Comparison of ENCODE assay signal across 18 mouse cellular contexts in the genomic region with DNA sequence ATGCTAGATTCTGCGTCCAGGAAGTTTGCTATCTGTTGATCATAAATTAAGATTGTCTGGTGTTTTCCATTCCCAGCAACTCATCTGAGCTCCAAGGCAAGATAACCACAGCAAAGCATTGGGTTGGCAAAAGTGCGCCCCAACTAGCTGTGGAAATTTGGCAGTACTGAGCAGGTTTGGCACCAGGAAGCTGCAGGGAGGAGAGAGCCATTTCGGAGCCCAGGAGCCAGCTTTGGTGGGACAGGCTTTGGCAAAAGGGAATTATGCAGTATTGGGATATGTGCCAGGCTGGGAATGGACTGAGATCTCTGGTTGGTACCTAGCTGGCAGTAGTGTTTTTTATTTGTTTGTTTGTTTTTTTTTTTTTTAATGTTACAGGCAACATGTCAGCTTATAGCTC.
DNase-seq lines count a peak whose midpoint lies in the region; ATAC-seq and TF ChIP-seq lines count a peak whose summit lies in the region.
"Had no signal": no experiment of that assay in that cellular context is flagged by ENCODE, and none has a peak within 500 bp of the region (broad histone marks: within the 10 kb centered on the region; RNA-seq: fewer than 3 reads in every experiment).

No protein-coding gene starts in this region.

- TF ChIP-seq CTCF in hindbrain, postnatal 0 days (IDR thresholded peaks at IDR 0.05; ENCODE audit: low read depth): no peak
- no peak for TF ChIP-seq CTCF in left cerebral cortex, adult 2 months (IDR thresholded peaks at IDR 0.05)
- no peak for TF ChIP-seq CTCF in brain, embryonic 14.5 days (IDR thresholded peaks at IDR 0.05; ENCODE audit: borderline replicate concordance, extremely low read depth, insufficient read depth, insufficient read length)
- TF ChIP-seq CTCF in thymus, adult 2 months (IDR thresholded peaks at IDR 0.05; ENCODE audit: borderline replicate concordance, control insufficient read depth, extremely low read depth, insufficient read depth, low read length, poor library complexity): no peak

- 79% methylated on average over 3 of the region's 3 CpGs for WGBS in forebrain, embryonic 14.5 days
- WGBS in forebrain, embryonic 10.5 days: 93% methylated on average over 3 of the region's 3 CpGs
- 67% methylated on average over 3 of the region's 3 CpGs for WGBS in hindbrain, postnatal 0 days
- WGBS in hindbrain, embryonic 13.5 days: 86% methylated on average over 3 of the region's 3 CpGs
- 92% methylated on average over 3 of the region's 3 CpGs for WGBS in thymus, adult 2 months

- DNase-seq in forebrain, embryonic 14.5 days (ENCODE audit: low spot score): peak; percentile 44
- no peak for DNase-seq in forebrain, embryonic 10.5 days (ENCODE audit: extremely low spot score, low spot score)
- DNase-seq in hindbrain, postnatal 0 days (ENCODE audit: low spot score): peak; percentile 30
- peak; percentile 55 for DNase-seq in left cerebral cortex, postnatal 4 days
- no peak for DNase-seq in left cerebral cortex, adult 2 months (ENCODE audit: extremely low spot score in 1 of 2, low spot score in 2 of 2)
- peak; percentile 56 for DNase-seq in brain, embryonic 14.5 days (ENCODE audit: low read depth)
- DNase-seq in thymus, adult 2 months: no peak
- DNase-seq: adrenal gland, adult 8-10 months; adrenal gland, postnatal 36 days; cerebellum, postnatal 36 days; heart, adult 18-20 months; heart, postnatal 10 days; heart, postnatal 4 days had no signal

- no peaks in the 10 kb centered on the region for H3K4me1 ChIP-seq in forebrain, embryonic 14.5 days (ENCODE audit: control insufficient read depth, insufficient read depth, low read length)
- no peaks in the 10 kb centered on the region for H3K4me1 ChIP-seq in forebrain, embryonic 10.5 days
- H3K4me1 ChIP-seq in hindbrain, postnatal 0 days (ENCODE audit: insufficient read depth, low read length): no peaks in the 10 kb centered on the region
- H3K4me1 ChIP-seq in hindbrain, embryonic 13.5 days (replicated peaks): no peaks in the 10 kb centered on the region
- no peaks in the 10 kb centered on the region for H3K4me1 ChIP-seq in thymus, adult 2 months (replicated peaks; ENCODE audit: control insufficient read depth, insufficient read depth, low read length)
- H3K4me1 ChIP-seq: embryonic facial prominence, embryonic 13.5 days; heart, embryonic 10.5 days; hindbrain, embryonic 12.5 days; intestine, embryonic 15.5 days had no signal

- ATAC-seq in forebrain, embryonic 14.5 days: no peak
- ATAC-seq in hindbrain, postnatal 0 days: no peak
- no peak for ATAC-seq in hindbrain, embryonic 13.5 days (ENCODE audit: low FRiP score)
- ATAC-seq: intestine, embryonic 15.5 days had no signal

- H3K4me3 ChIP-seq in forebrain, embryonic 14.5 days (ENCODE audit: low read depth, low read length): no peak overlapping the region
- no peak overlapping the region for H3K4me3 ChIP-seq in forebrain, embryonic 10.5 days
- no peak overlapping the region for H3K4me3 ChIP-seq in hindbrain, postnatal 0 days (ENCODE audit: low read length)
- H3K4me3 ChIP-seq in hindbrain, embryonic 13.5 days: no peak overlapping the region
- no peak overlapping the region for H3K4me3 ChIP-seq in left cerebral cortex, adult 2 months
- no peak overlapping the region for H3K4me3 ChIP-seq in thymus, adult 2 months (ENCODE audit: control insufficient read depth, insufficient read depth, low read length)
- H3K4me3 ChIP-seq: embryonic facial prominence, embryonic 13.5 days; heart, embryonic 10.5 days; hindbrain, embryonic 12.5 days; intestine, embryonic 15.5 days had no signal

- no peak overlapping the region for H3K9ac ChIP-seq in forebrain, embryonic 14.5 days (ENCODE audit: low read length)
- H3K9ac ChIP-seq in hindbrain, postnatal 0 days (replicated peaks; ENCODE audit: low read length): no peak overlapping the region
- H3K9ac ChIP-seq in hindbrain, embryonic 13.5 days: no peak overlapping the region
- H3K9ac ChIP-seq: embryonic facial prominence, embryonic 13.5 days; hindbrain, embryonic 12.5 days; intestine, embryonic 15.5 days had no signal

- no peaks in the 10 kb centered on the region for H3K27me3 ChIP-seq in forebrain, embryonic 14.5 days (replicated peaks; ENCODE audit: control insufficient read depth, insufficient read depth, low read length)
- H3K27me3 ChIP-seq in forebrain, embryonic 10.5 days (ENCODE audit: poor library complexity, severe bottlenecking): no peaks in the 10 kb centered on the region
- H3K27me3 ChIP-seq in hindbrain, postnatal 0 days (ENCODE audit: insufficient read depth, low read length): no peaks in the 10 kb centered on the region
- no peaks in the 10 kb centered on the region for H3K27me3 ChIP-seq in hindbrain, embryonic 13.5 days
- no peaks in the 10 kb centered on the region for H3K27me3 ChIP-seq in thymus, adult 2 months (ENCODE audit: control insufficient read depth, insufficient read depth, low read length)
- H3K27me3 ChIP-seq: embryonic facial prominence, embryonic 13.5 days; hindbrain, embryonic 12.5 days; intestine, embryonic 15.5 days had no signal

- no peak overlapping the region for H3K27ac ChIP-seq in forebrain, embryonic 14.5 days (ENCODE audit: low read depth, low read length)
- H3K27ac ChIP-seq in forebrain, embryonic 10.5 days: no peak overlapping the region
- H3K27ac ChIP-seq in hindbrain, postnatal 0 days: no peak overlapping the region
- H3K27ac ChIP-seq in hindbrain, embryonic 13.5 days: no peak overlapping the region
- H3K27ac ChIP-seq in left cerebral cortex, adult 2 months: no peak overlapping the region
- H3K27ac ChIP-seq in thymus, adult 2 months (ENCODE audit: control insufficient read depth, insufficient read depth, low read length): no peak overlapping the region
- H3K27ac ChIP-seq: embryonic facial prominence, embryonic 13.5 days; heart, embryonic 10.5 days; hindbrain, embryonic 12.5 days; intestine, embryonic 15.5 days had no signal

- no peaks in the 10 kb centered on the region for H3K9me3 ChIP-seq in forebrain, embryonic 14.5 days (replicated peaks; ENCODE audit: control insufficient read depth, low read length)
- no peaks in the 10 kb centered on the region for H3K9me3 ChIP-seq in forebrain, embryonic 10.5 days
- no peaks in the 10 kb centered on the region for H3K9me3 ChIP-seq in hindbrain, postnatal 0 days (ENCODE audit: low read length)
- no peaks in the 10 kb centered on the region for H3K9me3 ChIP-seq in hindbrain, embryonic 13.5 days
- H3K9me3 ChIP-seq: embryonic facial prominence, embryonic 13.5 days; heart, embryonic 10.5 days; hindbrain, embryonic 12.5 days; intestine, embryonic 15.5 days had no signal

- H3K36me3 ChIP-seq in forebrain, embryonic 14.5 days (ENCODE audit: control insufficient read depth, insufficient read depth, low read length): no peaks in the 10 kb centered on the region
- H3K36me3 ChIP-seq in forebrain, embryonic 10.5 days (replicated peaks): no peaks in the 10 kb centered on the region
- no peaks in the 10 kb centered on the region for H3K36me3 ChIP-seq in hindbrain, postnatal 0 days (ENCODE audit: insufficient read depth, low read length)
- H3K36me3 ChIP-seq in hindbrain, embryonic 13.5 days: no peaks in the 10 kb centered on the region
- no peaks in the 10 kb centered on the region for H3K36me3 ChIP-seq in thymus, adult 2 months (ENCODE audit: control insufficient read depth, insufficient read depth, low read length)
- H3K36me3 ChIP-seq: embryonic facial prominence, embryonic 13.5 days; heart, embryonic 10.5 days; hindbrain, embryonic 12.5 days; intestine, embryonic 15.5 days had no signal

- intact Hi-C loops in left cerebral cortex, postnatal 4 days (cut with DNase I): no loop called here
- intact Hi-C loops in left cerebral cortex, adult 2 months (cut with DNase I): no loop called here

- TF ChIP-seq POLR2A in brain, embryonic 14.5 days (IDR thresholded peaks at IDR 0.05; ENCODE audit: borderline replicate concordance, extremely low read depth, insufficient read depth, insufficient read length, poor library complexity, severe bottlenecking): no peak
- TF ChIP-seq POLR2A in thymus, adult 2 months (IDR thresholded peaks at IDR 0.05; ENCODE audit: control insufficient read depth, extremely low read depth, insufficient read depth, low read length, poor library complexity): no peak

- no peak overlapping the region for H3K4me2 ChIP-seq in forebrain, embryonic 14.5 days (ENCODE audit: low read length)
- no peak overlapping the region for H3K4me2 ChIP-seq in hindbrain, postnatal 0 days (ENCODE audit: low read depth, low read length)
- no peak overlapping the region for H3K4me2 ChIP-seq in hindbrain, embryonic 13.5 days
- H3K4me2 ChIP-seq: embryonic facial prominence, embryonic 13.5 days; hindbrain, embryonic 12.5 days; intestine, embryonic 15.5 days had no signal

Comparison
In these comparisons a context has a peak if more than half of its experiments do, and no peak if none do; other contexts are left out.
1. DNase-seq: peak in forebrain, embryonic 14.5 days (single experiment), hindbrain, postnatal 0 days (single experiment), left cerebral cortex, postnatal 4 days (single experiment) and brain, embryonic 14.5 days (single experiment); none in forebrain, embryonic 10.5 days (single experiment), left cerebral cortex, adult 2 months (0 of 2) and thymus, adult 2 months (single experiment).